Mouse (Mus musculus) naive thymus-derived CD4-positive, alpha-beta T cell, adult 2 months (primary cell): ENCODE data around the gene Rsad2.

ENCODE experiments used
- DNase-seq: peaks from one replicate; pipeline ENCODE4 v3.0.0-alpha.2; 2011; ENCODE audit warnings: low read depth

The Rsad2 gene

GRCm38 (mm10) chr12:26401254-26401653, 55.0 kb downstream of the Rsad2 start:
- peak; percentile 44 for DNase-seq

GRCm38 (mm10) chr12:26400762-26401161, 55.5 kb downstream of the Rsad2 start:
- DNase-seq, result no peak

- DNase-seq, result no peak
Observed at GRCm38 (mm10) chr12:26399391-26399790, 56.9 kb downstream of the Rsad2 start.

- no peak for DNase-seq
Observed at GRCm38 (mm10) chr12:26398597-26398996, 57.7 kb downstream of the Rsad2 start.

GRCm38 (mm10) chr12:26394485-26395470, 61.5 kb downstream of the Rsad2 start:
- no peak for DNase-seq

- DNase-seq, result no peak
Observed at GRCm38 (mm10) chr12:26393291-26393690, 63.0 kb downstream of the Rsad2 start.
